Mouse (Mus musculus) T-helper 1 cell (primary cell): Measurements from ENCODE around the gene Cdc37.

Source experiments
- in situ Hi-C: fragments of 300-600 bp; cut with MboI, MseI; formaldehyde crosslinking; loops from one replicate; pipeline ENCODE4 v1.15.1; 2025; ENCODE audit warnings: high pct_unique_total_duplicates

The Cdc37 gene

GRCm38 (mm10) chr9:21135941-21136381 lies 13.8 kb downstream of the Cdc37 start:
- in situ Hi-C loops, result no loop called here

- in situ Hi-C loops, result no loop called here
Measured at GRCm38 (mm10) chr9:21135329-21135890, 14.4 kb downstream of the Cdc37 start.

- in situ Hi-C loops, result no loop called here
Measured at GRCm38 (mm10) chr9:21134595-21135328, 15.0 kb downstream of the Cdc37 start.

- in situ Hi-C loops, result no loop called here
Measured at GRCm38 (mm10) chr9:21133064-21133707, 16.6 kb downstream of the Cdc37 start.

- in situ Hi-C loops, result no loop called here
Measured at GRCm38 (mm10) chr9:21132102-21132775, 17.5 kb downstream of the Cdc37 start.

- in situ Hi-C loops, result no loop called here
Measured at GRCm38 (mm10) chr9:21131059-21131956, 18.5 kb downstream of the Cdc37 start, which contains the start of gene Tyk2. TSS of gene Tyk2 (minus strand) at chr9:21131243.

- in situ Hi-C loops, result no loop called here
Measured at GRCm38 (mm10) chr9:21126259-21126627, 23.5 kb downstream of the Cdc37 start.

GRCm38 (mm10) chr9:21125502-21126258 lies 24.1 kb downstream of the Cdc37 start:
- in situ Hi-C loops, result no loop called here

GRCm38 (mm10) chr9:21124837-21125236 lies 24.9 kb downstream of the Cdc37 start:
- in situ Hi-C loops, result no loop called here

- in situ Hi-C loops, result no loop called here
Measured at GRCm38 (mm10) chr9:21121483-21121882, 28.3 kb downstream of the Cdc37 start.

GRCm38 (mm10) chr9:21117073-21117472 lies 32.7 kb downstream of the Cdc37 start:
- in situ Hi-C loops, result no loop called here

- in situ Hi-C loops, result no loop called here
Measured at GRCm38 (mm10) chr9:21115105-21115504, 34.7 kb downstream of the Cdc37 start.

- in situ Hi-C loops, result no loop called here
Measured at GRCm38 (mm10) chr9:21114190-21114589, 35.6 kb downstream of the Cdc37 start.

GRCm38 (mm10) chr9:21113751-21114150 lies 36.0 kb downstream of the Cdc37 start:
- in situ Hi-C loops, result no loop called here

- in situ Hi-C loops, result no loop called here
Measured at GRCm38 (mm10) chr9:21107607-21108237, 42.1 kb downstream of the Cdc37 start.

GRCm38 (mm10) chr9:21105760-21106564 lies 43.8 kb downstream of the Cdc37 start:
- in situ Hi-C loops, result no loop called here

- in situ Hi-C loops, result no loop called here
Measured at GRCm38 (mm10) chr9:21104814-21105213, 45.0 kb downstream of the Cdc37 start.

- in situ Hi-C loops, result no loop called here
Measured at GRCm38 (mm10) chr9:21102076-21102475, 47.7 kb downstream of the Cdc37 start.
